Mouse (Mus musculus) heart, adult 2 months (tissue): ENCODE results near the gene Acox1. TPM values are rescaled to one million over a fixed set of nuclear protein-coding genes. Genes with fewer than 3 reads are reported as not detected.

ENCODE experiments used
- DNase-seq, 2 experiments: peaks; one replicate each; pipeline ENCODE4 v3.0.0; 2021
- H3K27ac ChIP-seq: fragments of 200-600 bp; 2 replicates; pipeline ENCODE4 v1.8.1; 2022
- H3K27me3 ChIP-seq: fragments of 200-500 bp; 2 replicates; pipeline ENCODE4 v1.6.1; 2012; ENCODE audit warnings: mild to moderate bottlenecking, low read length, inconsistent platforms, mixed read lengths; ENCODE audit not compliant: control insufficient read depth, insufficient read depth
- H3K36me3 ChIP-seq: fragments of 200-500 bp; 2 replicates; pipeline ENCODE4 v1.6.1; 2012; ENCODE audit warnings: low read length, inconsistent platforms; ENCODE audit not compliant: control insufficient read depth, insufficient read depth
- H3K4me1 ChIP-seq: fragments of 200-500 bp; 2 replicates; pipeline ENCODE4 v1.6.1; 2011; ENCODE audit warnings: low read length; ENCODE audit not compliant: control insufficient read depth, insufficient read depth
- H3K4me3 ChIP-seq: fragments of 200-600 bp; 2 replicates; pipeline ENCODE4 v1.8.1; 2022
- H3K79me2 ChIP-seq: fragments of 200-500 bp; replicated peaks from 2 replicates; pipeline ENCODE4 v1.6.1; 2012; ENCODE audit warnings: mild to moderate bottlenecking, inconsistent platforms, low read length, moderate library complexity, mixed read lengths; ENCODE audit not compliant: control insufficient read depth, insufficient read depth
- H3K9ac ChIP-seq: fragments of 200-500 bp; 2 replicates; pipeline ENCODE4 v1.6.1; 2012; ENCODE audit warnings: low read depth, mild to moderate bottlenecking, control low read depth, inconsistent platforms, low read length, mixed read lengths
- CTCF ChIP-seq: fragments of 200-600 bp; IDR thresholded peaks from 2 replicates; pipeline ENCODE4 v1.8.1; 2022; ENCODE audit warnings: antibody characterized with exemption, mild to moderate bottlenecking, moderate library complexity
- EP300 ChIP-seq: fragments of 200-500 bp; IDR thresholded peaks from 2 replicates; pipeline ENCODE4 v1.6.1; 2011; ENCODE audit warnings: low read depth, low read length, control low read depth; ENCODE audit not compliant: insufficient read depth
- POLR2A ChIP-seq: fragments of 200-500 bp; IDR thresholded peaks from 2 replicates; pipeline ENCODE4 v1.6.1; 2011; ENCODE audit warnings: mild to moderate bottlenecking, low read depth, low read length, control low read depth; ENCODE audit not compliant: insufficient read depth
- WGBS: fragments of 180-500 bp; shearing (Covaris S2); methylation state at CpG from one replicate; pipeline ENCODE4 v1.1.7; 2018; 5-methylcytosine and 5-hydroxymethylcytosine counted together
- intact Hi-C: fragments of 180-260 bp; cut with DNase I; formaldehyde crosslinking; loops from one replicate; pipeline ENCODE4 v1.15.1; 2025
- polyA plus RNA-seq: library from polyadenylated mRNA; depleted of rRNA; stranded (reverse); fragments of >200 nt; gene quantifications from 2 replicates; pipeline ENCODE4 v1.2.3, GENCODE M21; 2012
- total RNA-seq, 2 experiments: library from RNA; stranded (reverse); gene quantifications; 2 replicates each; pipeline ENCODE4 v1.2.3; 2021

The Acox1 gene
- total and polyA plus RNA-seq, 3 experiments = 134 to 195 (median 159) TPM

DNA sequence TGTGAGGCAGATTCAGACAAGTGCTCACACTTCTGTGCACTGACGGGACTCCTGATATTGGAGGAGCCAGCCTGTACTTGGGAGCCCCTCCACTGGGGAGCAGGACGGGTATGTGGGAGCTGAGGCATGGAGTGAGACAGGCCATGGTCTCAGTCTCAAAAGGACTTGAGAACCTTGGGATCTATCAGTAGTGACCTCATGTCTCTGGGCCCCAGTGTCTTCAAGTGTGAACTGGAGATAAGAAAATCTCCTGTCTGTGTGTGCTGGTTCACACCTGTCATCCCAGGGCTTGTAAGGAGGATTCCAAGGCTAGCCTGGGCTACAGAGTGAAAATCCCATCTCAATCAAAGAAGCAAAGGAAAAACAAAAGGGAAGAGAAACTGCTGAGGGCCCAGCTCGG lies 55.4 kb downstream of the Acox1 start:
- 85% methylated on average over 3 of the region's 3 CpGs for WGBS
- no peak overlapping the region for H3K4me3 ChIP-seq
- intact Hi-C loops = loop anchor here (2.0 kb wide), 1 partner anchor 23 kb away; no protein-coding TSS in a partner anchor
- H3K4me1 ChIP-seq = no peaks in the 10 kb centered on the region; the same call in 1 of the 2 replicates
- no peak overlapping the region for H3K9ac ChIP-seq
- TF ChIP-seq EP300 = no peak
- no peak for TF ChIP-seq CTCF
- TF ChIP-seq POLR2A = no peak
- H3K79me2 ChIP-seq = no peaks in the 10 kb centered on the region
- no peaks in the 10 kb centered on the region for H3K36me3 ChIP-seq
- no peak overlapping the region for H3K27ac ChIP-seq
- DNase-seq = no peak
- H3K27me3 ChIP-seq = no peaks in the 10 kb centered on the region

DNA sequence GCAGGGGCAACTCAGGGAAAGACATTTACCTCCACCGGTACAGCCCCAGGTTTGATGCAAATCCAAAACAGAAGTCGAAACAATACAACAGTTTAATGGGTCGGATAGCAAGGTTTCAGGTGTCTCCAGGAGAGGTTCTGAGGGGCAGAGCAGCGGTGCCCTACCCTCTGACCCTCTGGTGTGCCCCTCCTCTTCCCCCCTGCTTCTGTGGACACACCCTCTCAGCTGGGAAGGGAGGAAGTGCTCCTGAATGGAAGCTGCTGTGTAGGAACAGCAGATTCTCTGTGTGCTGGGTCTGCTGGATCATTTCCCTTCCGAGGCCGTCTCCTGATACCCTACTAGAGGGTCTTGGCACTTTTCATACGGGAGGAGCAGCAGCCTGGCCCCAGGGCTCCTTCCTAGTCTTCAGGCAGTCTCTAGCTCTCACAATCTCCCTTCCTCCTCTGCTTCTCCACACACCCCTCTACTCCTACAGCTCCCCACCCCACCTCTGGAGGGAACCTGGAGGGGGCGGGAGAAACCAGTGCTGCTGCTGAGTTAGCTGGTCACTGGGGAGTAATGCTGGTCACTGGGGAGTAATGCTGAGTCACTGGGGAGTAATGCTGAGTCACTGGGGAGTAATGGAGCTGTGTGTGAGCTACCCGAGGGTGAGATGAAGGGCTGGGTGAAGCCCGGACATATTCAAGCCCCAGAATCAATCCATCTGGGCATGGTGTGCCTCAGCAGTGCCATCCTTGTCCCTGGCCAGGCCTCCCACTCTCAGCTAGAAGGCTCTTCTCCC lies 56.4 kb downstream of the Acox1 start:
- no peak overlapping the region for H3K27ac ChIP-seq
- no peaks in the 10 kb centered on the region for H3K36me3 ChIP-seq
- H3K79me2 ChIP-seq = peaks cover 2% of the 10 kb centered on the region; the same call in 1 of the 2 replicates
- no peaks in the 10 kb centered on the region; the same call in none of the 2 replicates for H3K4me1 ChIP-seq
- DNase-seq = no peak
- intact Hi-C loops = loop anchor here (2.0 kb wide), 1 partner anchor 24 kb away; no protein-coding TSS in a partner anchor
- no peak for TF ChIP-seq POLR2A
- no peak for TF ChIP-seq EP300
- no peak for TF ChIP-seq CTCF
- no peak overlapping the region for H3K9ac ChIP-seq
- 71% methylated on average over 10 of the region's 10 CpGs for WGBS
- no peaks in the 10 kb centered on the region for H3K27me3 ChIP-seq
- no peak overlapping the region for H3K4me3 ChIP-seq

DNA sequence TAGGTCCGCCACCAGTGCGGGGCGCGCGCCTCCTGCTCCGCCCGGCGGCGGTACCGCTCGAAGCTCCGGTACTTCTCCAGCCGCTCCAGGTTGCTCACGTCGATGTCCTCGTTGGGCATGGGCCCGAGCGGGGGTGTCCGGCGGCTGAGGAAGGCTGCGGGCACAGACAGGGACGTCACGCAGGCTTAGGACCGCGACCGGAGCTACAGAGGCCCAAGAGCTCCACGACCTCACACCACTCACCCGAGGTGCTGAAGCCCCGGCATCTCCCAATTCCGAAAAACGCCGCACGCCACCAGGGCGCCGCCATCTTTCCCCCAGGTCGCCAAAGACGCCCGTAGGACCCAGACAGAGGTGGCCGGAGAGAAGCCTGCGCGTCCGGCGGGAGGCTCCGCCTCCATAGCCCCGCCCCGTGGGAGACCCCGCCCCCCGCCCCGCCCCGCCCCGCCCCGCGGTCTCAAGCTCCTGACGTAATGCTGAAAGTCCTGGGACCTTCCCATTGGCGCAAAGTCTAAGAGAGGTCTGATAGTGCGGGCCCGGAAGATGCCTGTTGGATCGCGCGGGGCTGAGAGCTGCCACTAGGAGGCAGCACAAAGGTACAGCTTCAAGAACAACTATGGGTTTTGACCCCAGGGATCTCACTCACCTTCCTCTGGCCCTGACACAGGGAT lies 60.2 kb downstream of the Acox1 start, which contains the start of gene Mrpl38:
Mrpl38 (minus strand) TSS at position 401 of the 671 bp plus-strand sequence.
- peak; percentile 53; the same call in 1 of the 2 replicates for TF ChIP-seq EP300
- TF ChIP-seq POLR2A = peak; percentile 55; the same call in 1 of the 2 replicates
- TF ChIP-seq CTCF = peak; percentile 85
- Histone ChIP-seq H3K4me1 (no peaks in the 10 kb centered on the region; the same call in none of the 2 replicates), H3K4me3 (peak within 1 kb of the TSS; percentile 71), H3K27me3 (no peaks in the 10 kb centered on the region), H3K27ac (peak within 1 kb of the TSS; percentile 63), H3K36me3 (no peaks in the 10 kb centered on the region), H3K79me2 (peaks cover 2% of the 10 kb centered on the region; the same call in 1 of the 2 replicates), H3K9ac (peak within 1 kb of the TSS; percentile 71)
- WGBS = under 1% methylated on average over 60 of the region's 60 CpGs
- DNase-seq = peak; percentile 89 to 92
- intact Hi-C loops = loop anchor here (2.0 to 10.0 kb wide), 3 partner anchors 60 to 204 kb away; partner anchors contain the start of genes Acox1, Recql5, Sap30bp and Ten1

DNA sequence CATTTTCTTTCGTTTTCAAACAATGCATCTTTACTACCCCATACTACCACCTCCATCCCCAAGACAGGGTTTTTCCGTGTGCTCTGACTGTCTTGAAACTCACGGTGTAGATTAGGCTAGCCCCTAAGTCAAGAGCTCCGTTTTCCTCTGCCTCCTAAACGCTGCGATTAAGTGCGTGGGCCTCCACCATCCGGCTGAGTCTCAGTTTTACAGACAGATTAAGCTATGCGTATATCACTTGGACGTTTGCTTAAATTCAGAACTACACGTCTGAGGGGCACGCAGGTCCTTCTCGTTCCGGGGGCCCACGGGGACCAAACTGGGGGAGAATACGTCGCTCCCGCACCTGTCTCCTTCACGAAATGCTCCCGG lies 60.8 kb downstream of the Acox1 start:
- intact Hi-C loops = loop anchor here (2.0 to 10.0 kb wide), 3 partner anchors 61 to 203 kb away; partner anchors contain the start of genes Acox1, Recql5, Sap30bp and Ten1
- Histone ChIP-seq H3K27ac (peak overlapping the region; percentile 63), H3K27me3 (no peaks in the 10 kb centered on the region), H3K4me3 (peak overlapping the region; percentile 71), H3K9ac (peak overlapping the region; percentile 71), H3K4me1 (no peaks in the 10 kb centered on the region; the same call in none of the 2 replicates), H3K79me2 (peaks cover 2% of the 10 kb centered on the region; the same call in 1 of the 2 replicates), H3K36me3 (no peaks in the 10 kb centered on the region)
- WGBS = 2% methylated on average over 20 of the region's 20 CpGs
- no peak for DNase-seq
- no peak for TF ChIP-seq CTCF
- no peak for TF ChIP-seq EP300
- no peak for TF ChIP-seq POLR2A

DNA sequence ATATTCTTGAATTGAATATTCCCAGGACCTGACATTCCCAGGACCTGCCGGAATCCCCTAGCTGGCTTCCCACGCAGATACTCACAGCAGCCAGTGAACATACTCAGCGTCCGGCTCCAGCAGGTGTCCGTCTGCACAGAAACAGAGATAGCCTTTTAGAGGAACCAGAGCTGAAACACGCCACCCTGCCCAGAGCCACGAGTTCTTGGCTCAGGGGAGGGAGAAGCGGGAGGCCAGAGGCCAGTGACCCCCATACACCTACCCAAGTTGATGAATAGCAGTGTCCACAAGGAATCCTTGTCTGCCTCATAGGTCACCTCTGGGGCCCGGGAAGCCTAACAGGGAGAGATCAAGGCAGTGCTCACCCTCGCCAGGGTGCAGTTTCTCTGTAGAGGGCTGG lies 64.7 kb downstream of the Acox1 start:
- TF ChIP-seq POLR2A (no peak), EP300 (no peak), CTCF (no peak)
- H3K27me3 ChIP-seq = no peaks in the 10 kb centered on the region
- H3K4me1 ChIP-seq = peaks cover 8% of the 10 kb centered on the region
- no peak overlapping the region for H3K9ac ChIP-seq
- no peak overlapping the region for H3K4me3 ChIP-seq
- no peak overlapping the region for H3K27ac ChIP-seq
- no peak for DNase-seq
- H3K36me3 ChIP-seq = no peaks in the 10 kb centered on the region
- 84% methylated on average over 10 of the region's 10 CpGs for WGBS
- peaks cover 2% of the 10 kb centered on the region; the same call in 1 of the 2 replicates for H3K79me2 ChIP-seq
- intact Hi-C loops = loop anchor here (10.0 kb wide), 1 partner anchor 199 kb away; the partner anchor contains the start of genes Recql5 and Sap30bp
